Mouse (Mus musculus): ENCODE results near the gene Zfyve27. TPM values are rescaled to one million over a fixed set of nuclear protein-coding genes. Genes with fewer than 3 reads are reported as not detected.

Gene Zfyve27
- polyA plus RNA-seq, 1 experiment from 2014 or later = 17.8 TPM

DNA sequence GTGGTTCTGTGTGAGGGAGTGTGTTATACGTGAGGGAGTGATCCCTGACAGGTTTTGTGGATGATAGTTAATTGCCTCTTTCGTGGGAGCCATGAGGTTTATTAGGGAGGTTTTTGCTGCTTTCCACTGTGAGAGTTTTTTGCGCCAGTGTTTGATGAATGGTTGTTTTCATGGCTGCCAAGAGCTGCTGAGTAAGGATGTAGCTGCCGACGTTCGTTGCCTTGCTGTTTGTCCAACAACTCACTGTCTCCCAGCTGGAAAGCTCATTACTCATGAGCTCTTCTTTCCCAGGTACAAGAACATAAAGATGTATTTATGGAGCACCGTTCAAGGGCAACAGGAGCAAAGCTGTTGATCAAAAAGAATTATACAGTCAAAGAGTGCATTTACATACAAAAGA lies 437 bp downstream of the Zfyve27 start:
- no peak overlapping the region for H3K27ac ChIP-seq (ENCODE audit: low read depth, low read length)
- no peak overlapping the region for H3K9ac ChIP-seq (ENCODE audit: low read depth, low read length)
- H3K4me2 ChIP-seq (replicated peaks; ENCODE audit: low read depth, low read length) = no peak overlapping the region
- peaks cover 3% of the 10 kb centered on the region; the same call in 1 of the 2 replicates for H3K4me1 ChIP-seq (ENCODE audit: control insufficient read depth, insufficient read depth, low read length)
- no peak for ATAC-seq (ENCODE audit: low FRiP score, low TSS enrichment)
- no peak overlapping the region for H3K4me3 ChIP-seq (ENCODE audit: low read length)
- peaks cover 6% of the 10 kb centered on the region; the same call in 1 of the 2 replicates for H3K27me3 ChIP-seq (ENCODE audit: control insufficient read depth, insufficient read depth, low read length)
- H3K36me3 ChIP-seq (ENCODE audit: control insufficient read depth, insufficient read depth, low read length) = no peaks in the 10 kb centered on the region
- no peaks in the 10 kb centered on the region for H3K9me3 ChIP-seq (ENCODE audit: control insufficient read depth, low read length)
- WGBS = 13% methylated on average over 7 of the region's 7 CpGs

DNA sequence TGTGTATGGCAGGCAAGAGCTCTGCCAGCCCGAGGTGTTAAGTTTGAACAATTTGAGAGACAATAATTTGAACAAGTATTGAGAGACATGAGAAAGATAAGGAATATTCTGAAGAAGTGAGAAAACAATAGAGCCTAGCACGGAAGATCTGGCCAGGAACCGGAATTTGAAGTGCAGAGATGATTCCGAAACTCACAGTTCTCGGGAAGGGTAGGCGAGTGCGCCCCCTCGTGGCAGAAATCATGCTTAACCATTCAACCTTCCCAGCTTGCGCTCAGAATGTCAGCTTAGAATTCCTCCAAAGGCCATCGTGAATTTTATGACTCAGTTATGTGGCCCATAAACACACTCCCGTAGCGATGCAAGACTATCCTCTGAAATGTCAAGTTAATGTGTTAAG lies 2.4 kb downstream of the Zfyve27 start:
- 4% methylated on average over 12 of the region's 12 CpGs for WGBS
- Histone ChIP-seq H3K4me2 (replicated peaks; ENCODE audit: low read depth, low read length) (0 out of 2 replicates have a peak overlapping the region, but pooled peaks have one; percentile 11), H3K27me3 (ENCODE audit: control insufficient read depth, insufficient read depth, low read length) (peaks cover 6% of the 10 kb centered on the region; the same call in 1 of the 2 replicates), H3K9ac (ENCODE audit: low read depth, low read length) (no peak overlapping the region), H3K27ac (ENCODE audit: low read depth, low read length) (no peak overlapping the region), H3K4me3 (ENCODE audit: low read length) (no peak overlapping the region), H3K9me3 (ENCODE audit: control insufficient read depth, low read length) (no peaks in the 10 kb centered on the region), H3K4me1 (ENCODE audit: control insufficient read depth, insufficient read depth, low read length) (peaks cover 5% of the 10 kb centered on the region), H3K36me3 (ENCODE audit: control insufficient read depth, insufficient read depth, low read length) (no peaks in the 10 kb centered on the region)
- ATAC-seq (ENCODE audit: low FRiP score, low TSS enrichment) = no peak

- no peak for ATAC-seq (ENCODE audit: low FRiP score, low TSS enrichment)
- WGBS = 51% methylated on average over 3 of the region's 3 CpGs
- no peaks in the 10 kb centered on the region for H3K9me3 ChIP-seq (ENCODE audit: control insufficient read depth, low read length)
- H3K4me2 ChIP-seq (replicated peaks; ENCODE audit: low read depth, low read length) = no peak overlapping the region
- no peaks in the 10 kb centered on the region for H3K36me3 ChIP-seq (ENCODE audit: control insufficient read depth, insufficient read depth, low read length)
- H3K4me3 ChIP-seq (ENCODE audit: low read length) = no peak overlapping the region
- H3K27me3 ChIP-seq (ENCODE audit: control insufficient read depth, insufficient read depth, low read length) = peaks cover 6% of the 10 kb centered on the region; the same call in 1 of the 2 replicates
- no peak overlapping the region for H3K9ac ChIP-seq (ENCODE audit: low read depth, low read length)
- no peak overlapping the region for H3K27ac ChIP-seq (ENCODE audit: low read depth, low read length)
- peaks cover 11% of the 10 kb centered on the region for H3K4me1 ChIP-seq (ENCODE audit: control insufficient read depth, insufficient read depth, low read length)
Measured at GRCm38 (mm10) chr19:42166766-42167165, 3.0 kb downstream of the Zfyve27 start.

DNA sequence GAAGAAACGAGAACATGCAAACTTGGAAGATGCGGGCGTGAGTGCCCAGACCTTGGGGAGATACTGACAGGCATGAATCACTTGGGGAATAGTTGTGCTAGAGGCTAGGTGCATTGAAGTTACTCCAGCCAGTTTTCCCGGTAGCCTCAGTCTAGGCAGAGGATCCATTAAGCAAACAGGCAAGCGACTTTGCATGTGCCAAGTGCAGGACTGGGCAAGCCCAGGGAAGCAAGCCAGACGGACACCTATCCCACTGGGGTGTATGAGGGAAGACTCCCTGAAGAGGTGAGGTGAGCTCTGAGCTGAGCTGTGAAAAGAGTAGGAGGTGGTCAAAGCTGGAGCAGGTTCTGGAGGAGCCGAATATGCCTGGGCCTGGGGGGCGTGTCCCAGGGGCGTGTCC lies 3.7 kb downstream of the Zfyve27 start:
- no peak for ATAC-seq (ENCODE audit: low FRiP score, low TSS enrichment)
- H3K4me2 ChIP-seq (replicated peaks; ENCODE audit: low read depth, low read length) = no peak overlapping the region
- H3K27me3 ChIP-seq (ENCODE audit: control insufficient read depth, insufficient read depth, low read length) = peaks cover 6% of the 10 kb centered on the region; the same call in 1 of the 2 replicates
- no peaks in the 10 kb centered on the region for H3K36me3 ChIP-seq (ENCODE audit: control insufficient read depth, insufficient read depth, low read length)
- H3K27ac ChIP-seq (ENCODE audit: low read depth, low read length) = no peak overlapping the region
- WGBS = 61% methylated on average over 9 of the region's 9 CpGs
- H3K9ac ChIP-seq (ENCODE audit: low read depth, low read length) = no peak overlapping the region
- no peaks in the 10 kb centered on the region for H3K9me3 ChIP-seq (ENCODE audit: control insufficient read depth, low read length)
- H3K4me1 ChIP-seq (ENCODE audit: control insufficient read depth, insufficient read depth, low read length) = peaks cover 12% of the 10 kb centered on the region
- no peak overlapping the region for H3K4me3 ChIP-seq (ENCODE audit: low read length)

DNA sequence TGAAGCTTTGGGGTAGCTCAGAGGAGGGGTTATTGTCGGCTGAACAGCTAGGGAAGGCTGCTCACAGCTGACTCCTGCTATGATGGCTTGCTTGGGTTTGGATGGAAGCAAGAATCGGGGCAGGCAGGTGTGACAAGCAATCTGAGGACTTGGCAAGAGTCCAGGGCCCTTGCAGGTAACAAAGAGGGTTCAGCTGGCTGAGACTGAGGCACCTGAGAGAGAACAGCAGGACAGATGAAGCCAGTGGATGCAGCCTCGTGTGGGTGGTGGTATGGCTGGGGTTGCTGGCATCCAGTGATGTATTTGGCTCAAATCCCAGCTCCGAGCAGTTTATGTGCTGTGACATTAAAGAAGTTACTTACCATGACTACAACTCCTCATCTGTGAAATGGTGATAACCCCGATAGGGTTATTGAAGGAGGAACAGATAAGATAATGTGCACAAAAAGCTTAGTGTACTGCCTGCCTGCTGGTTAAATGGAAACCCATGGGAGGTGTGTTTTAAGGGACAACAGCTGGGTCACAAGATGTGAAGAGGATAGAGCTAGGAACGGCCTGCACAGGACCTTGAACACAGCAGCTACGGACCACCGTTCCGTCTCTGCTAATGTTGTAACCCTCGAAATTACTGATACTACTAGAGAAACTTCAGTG lies 5.7 kb downstream of the Zfyve27 start:
- WGBS = 61% methylated on average over 10 of the region's 10 CpGs
- ATAC-seq (ENCODE audit: low FRiP score, low TSS enrichment) = no peak
- Histone ChIP-seq H3K9ac (ENCODE audit: low read depth, low read length) (no peak overlapping the region), H3K27ac (ENCODE audit: low read depth, low read length) (0 out of 2 replicates have a peak overlapping the region, but pooled peaks have one; percentile 19), H3K36me3 (ENCODE audit: control insufficient read depth, insufficient read depth, low read length) (no peaks in the 10 kb centered on the region), H3K4me3 (ENCODE audit: low read length) (no peak overlapping the region), H3K9me3 (ENCODE audit: control insufficient read depth, low read length) (no peaks in the 10 kb centered on the region), H3K27me3 (ENCODE audit: control insufficient read depth, insufficient read depth, low read length) (peaks cover 6% of the 10 kb centered on the region; the same call in 1 of the 2 replicates), H3K4me2 (replicated peaks; ENCODE audit: low read depth, low read length) (peak overlapping the region; percentile 73; the same call in 1 of the 2 replicates), H3K4me1 (ENCODE audit: control insufficient read depth, insufficient read depth, low read length) (peaks cover 12% of the 10 kb centered on the region)

GRCm38 (mm10) chr19:42170025-42170969 lies 6.5 kb downstream of the Zfyve27 start:
- Histone ChIP-seq H3K4me1 (ENCODE audit: control insufficient read depth, insufficient read depth, low read length) (peaks cover 12% of the 10 kb centered on the region), H3K36me3 (ENCODE audit: control insufficient read depth, insufficient read depth, low read length) (no peaks in the 10 kb centered on the region), H3K9ac (ENCODE audit: low read depth, low read length) (peak overlapping the region; percentile 72), H3K27ac (ENCODE audit: low read depth, low read length) (peak overlapping the region; percentile 57; the same call in 1 of the 2 replicates), H3K4me3 (ENCODE audit: low read length) (peak overlapping the region; percentile 69), H3K9me3 (ENCODE audit: control insufficient read depth, low read length) (no peaks in the 10 kb centered on the region), H3K4me2 (replicated peaks; ENCODE audit: low read depth, low read length) (peak overlapping the region; percentile 73), H3K27me3 (ENCODE audit: control insufficient read depth, insufficient read depth, low read length) (peaks cover 6% of the 10 kb centered on the region; the same call in 1 of the 2 replicates)
- ATAC-seq (ENCODE audit: low FRiP score, low TSS enrichment) = peak; percentile 92
- WGBS = 2% methylated on average over 46 of the region's 56 CpGs

DNA sequence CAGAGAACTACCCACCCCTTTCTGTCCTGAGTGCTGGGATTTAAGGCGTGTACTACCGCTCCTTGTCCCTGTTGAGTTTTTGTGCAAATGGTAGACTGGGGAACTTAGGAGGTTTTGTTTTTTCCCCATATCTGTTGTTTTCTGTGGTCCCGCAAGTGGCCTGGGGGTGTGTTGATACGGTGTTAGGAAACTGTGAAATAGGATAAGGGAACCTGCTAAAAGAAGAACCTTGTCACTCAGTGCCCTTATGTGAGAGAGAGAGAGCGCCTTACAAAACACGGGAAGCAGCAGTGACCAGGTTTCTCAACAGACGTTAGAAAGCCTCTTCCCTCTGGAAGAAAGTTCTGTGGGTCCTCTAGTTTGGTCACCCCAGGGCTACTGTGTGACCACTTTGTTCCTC lies 13.1 kb downstream of the Zfyve27 start:
- no peaks in the 10 kb centered on the region for H3K27me3 ChIP-seq (ENCODE audit: control insufficient read depth, insufficient read depth, low read length)
- H3K4me1 ChIP-seq (ENCODE audit: control insufficient read depth, insufficient read depth, low read length) = peaks cover under 1% of the 10 kb centered on the region
- H3K9ac ChIP-seq (ENCODE audit: low read depth, low read length) = no peak overlapping the region
- no peak overlapping the region for H3K4me2 ChIP-seq (replicated peaks; ENCODE audit: low read depth, low read length)
- no peak for ATAC-seq (ENCODE audit: low FRiP score, low TSS enrichment)
- WGBS = 86% methylated on average over 7 of the region's 7 CpGs
- no peaks in the 10 kb centered on the region for H3K9me3 ChIP-seq (ENCODE audit: control insufficient read depth, low read length)
- peaks cover 20% of the 10 kb centered on the region for H3K36me3 ChIP-seq (ENCODE audit: control insufficient read depth, insufficient read depth, low read length)
- H3K4me3 ChIP-seq (ENCODE audit: low read length) = no peak overlapping the region
- H3K27ac ChIP-seq (ENCODE audit: low read depth, low read length) = no peak overlapping the region

DNA sequence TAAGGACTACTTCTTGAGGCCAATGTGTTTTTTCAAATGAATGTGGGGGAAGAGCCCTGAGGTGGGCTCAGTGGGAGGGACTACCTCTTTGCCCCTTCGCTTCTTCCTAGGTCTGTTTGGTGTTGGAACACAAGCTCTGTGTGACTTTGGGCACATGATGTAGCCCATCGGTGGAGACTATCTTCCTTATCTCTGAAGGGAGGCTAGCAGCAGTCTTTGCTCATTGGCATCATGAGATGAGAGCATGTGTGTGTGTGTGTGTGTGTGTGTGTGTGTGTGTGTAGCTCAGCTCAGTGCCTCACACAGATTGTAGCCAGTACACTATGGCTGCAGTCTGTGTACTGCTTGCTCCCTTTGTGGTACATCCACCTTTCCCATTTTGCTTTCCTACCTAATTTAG lies 13.7 kb downstream of the Zfyve27 start:
- no peaks in the 10 kb centered on the region for H3K9me3 ChIP-seq (ENCODE audit: control insufficient read depth, low read length)
- H3K4me2 ChIP-seq (replicated peaks; ENCODE audit: low read depth, low read length) = no peak overlapping the region
- H3K9ac ChIP-seq (ENCODE audit: low read depth, low read length) = no peak overlapping the region
- H3K27me3 ChIP-seq (ENCODE audit: control insufficient read depth, insufficient read depth, low read length) = no peaks in the 10 kb centered on the region
- no peak overlapping the region for H3K4me3 ChIP-seq (ENCODE audit: low read length)
- no peak for ATAC-seq (ENCODE audit: low FRiP score, low TSS enrichment)
- H3K27ac ChIP-seq (ENCODE audit: low read depth, low read length) = no peak overlapping the region
- no peaks in the 10 kb centered on the region for H3K4me1 ChIP-seq (ENCODE audit: control insufficient read depth, insufficient read depth, low read length)
- WGBS = 89% methylated on average over 2 of the region's 2 CpGs
- H3K36me3 ChIP-seq (ENCODE audit: control insufficient read depth, insufficient read depth, low read length) = peaks cover 24% of the 10 kb centered on the region

GRCm38 (mm10) chr19:42179356-42179755 lies 15.6 kb downstream of the Zfyve27 start:
- Histone ChIP-seq H3K36me3 (ENCODE audit: control insufficient read depth, insufficient read depth, low read length) (peaks cover 37% of the 10 kb centered on the region), H3K4me3 (ENCODE audit: low read length) (no peak overlapping the region), H3K9ac (ENCODE audit: low read depth, low read length) (no peak overlapping the region), H3K4me1 (ENCODE audit: control insufficient read depth, insufficient read depth, low read length) (no peaks in the 10 kb centered on the region), H3K27me3 (ENCODE audit: control insufficient read depth, insufficient read depth, low read length) (no peaks in the 10 kb centered on the region), H3K27ac (ENCODE audit: low read depth, low read length) (no peak overlapping the region), H3K9me3 (ENCODE audit: control insufficient read depth, low read length) (no peaks in the 10 kb centered on the region), H3K4me2 (replicated peaks; ENCODE audit: low read depth, low read length) (no peak overlapping the region)
- no peak for ATAC-seq (ENCODE audit: low FRiP score, low TSS enrichment)
- WGBS = 91% methylated on average over 14 of the region's 14 CpGs
